Mouse (Mus musculus): ENCODE measurements around the gene Mpg.

The Mpg gene

GRCm38 (mm10) chr11:32230220-32230619, 3.9 kb downstream of the Mpg start:
- DNase-seq (ENCODE audit: low read depth, low spot score) = no peak

GRCm38 (mm10) chr11:32231125-32231524, 4.8 kb downstream of the Mpg start:
- DNase-seq (ENCODE audit: low read depth, low spot score) = no peak

- no peak for DNase-seq (ENCODE audit: low read depth, low spot score)
These were observed 6.5 kb downstream of the Mpg start for GRCm38 (mm10) chr11:32232848-32233247.

- DNase-seq (ENCODE audit: low read depth, low spot score) = no peak
These were observed 7.6 kb downstream of the Mpg start for GRCm38 (mm10) chr11:32233895-32234294.

- no peak for DNase-seq (ENCODE audit: low read depth, low spot score)
These were observed 8.6 kb downstream of the Mpg start for GRCm38 (mm10) chr11:32234816-32235485.

- peak; percentile 61 for DNase-seq (ENCODE audit: low read depth, low spot score)
These were observed 9.3 kb downstream of the Mpg start for GRCm38 (mm10) chr11:32235646-32236045.

GRCm38 (mm10) chr11:32236132-32236531, 9.8 kb downstream of the Mpg start:
- DNase-seq (ENCODE audit: low read depth, low spot score) = no peak

- peak; percentile 85 for DNase-seq (ENCODE audit: low read depth, low spot score)
These were observed 10.6 kb downstream of the Mpg start for GRCm38 (mm10) chr11:32236712-32237410.

- no peak for DNase-seq (ENCODE audit: low read depth, low spot score)
These were observed 11.1 kb downstream of the Mpg start for GRCm38 (mm10) chr11:32237411-32237795.

GRCm38 (mm10) chr11:32238093-32238860, 12.0 kb downstream of the Mpg start:
- DNase-seq (ENCODE audit: low read depth, low spot score) = peak; percentile 78

GRCm38 (mm10) chr11:32241391-32241790, 15.1 kb downstream of the Mpg start:
- DNase-seq (ENCODE audit: low read depth, low spot score) = no peak

GRCm38 (mm10) chr11:32242209-32242608, 15.9 kb downstream of the Mpg start:
- DNase-seq (ENCODE audit: low read depth, low spot score) = no peak

GRCm38 (mm10) chr11:32243205-32243955, 17.1 kb downstream of the Mpg start:
- no peak for DNase-seq (ENCODE audit: low read depth, low spot score)

GRCm38 (mm10) chr11:32244064-32244463, 17.8 kb downstream of the Mpg start:
- DNase-seq (ENCODE audit: low read depth, low spot score) = no peak

GRCm38 (mm10) chr11:32244617-32245016, 18.3 kb downstream of the Mpg start:
- DNase-seq (ENCODE audit: low read depth, low spot score) = no peak

- DNase-seq (ENCODE audit: low read depth, low spot score) = no peak
These were observed 19.3 kb downstream of the Mpg start for GRCm38 (mm10) chr11:32245614-32246013.

- DNase-seq (ENCODE audit: low read depth, low spot score) = peak; percentile 51
These were observed 20.8 kb downstream of the Mpg start for GRCm38 (mm10) chr11:32247068-32247467.

- no peak for DNase-seq (ENCODE audit: low read depth, low spot score)
These were observed 22.0 kb downstream of the Mpg start for GRCm38 (mm10) chr11:32248350-32248749.

GRCm38 (mm10) chr11:32250880-32251763, 24.8 kb downstream of the Mpg start:
- peak; percentile 65 for DNase-seq (ENCODE audit: low read depth, low spot score)

- no peak for DNase-seq (ENCODE audit: low read depth, low spot score)
These were observed 26.8 kb downstream of the Mpg start for GRCm38 (mm10) chr11:32253121-32253520.

- no peak for DNase-seq (ENCODE audit: low read depth, low spot score)
These were observed 29.8 kb downstream of the Mpg start for GRCm38 (mm10) chr11:32256146-32256545.
